In the genomic region with DNA sequence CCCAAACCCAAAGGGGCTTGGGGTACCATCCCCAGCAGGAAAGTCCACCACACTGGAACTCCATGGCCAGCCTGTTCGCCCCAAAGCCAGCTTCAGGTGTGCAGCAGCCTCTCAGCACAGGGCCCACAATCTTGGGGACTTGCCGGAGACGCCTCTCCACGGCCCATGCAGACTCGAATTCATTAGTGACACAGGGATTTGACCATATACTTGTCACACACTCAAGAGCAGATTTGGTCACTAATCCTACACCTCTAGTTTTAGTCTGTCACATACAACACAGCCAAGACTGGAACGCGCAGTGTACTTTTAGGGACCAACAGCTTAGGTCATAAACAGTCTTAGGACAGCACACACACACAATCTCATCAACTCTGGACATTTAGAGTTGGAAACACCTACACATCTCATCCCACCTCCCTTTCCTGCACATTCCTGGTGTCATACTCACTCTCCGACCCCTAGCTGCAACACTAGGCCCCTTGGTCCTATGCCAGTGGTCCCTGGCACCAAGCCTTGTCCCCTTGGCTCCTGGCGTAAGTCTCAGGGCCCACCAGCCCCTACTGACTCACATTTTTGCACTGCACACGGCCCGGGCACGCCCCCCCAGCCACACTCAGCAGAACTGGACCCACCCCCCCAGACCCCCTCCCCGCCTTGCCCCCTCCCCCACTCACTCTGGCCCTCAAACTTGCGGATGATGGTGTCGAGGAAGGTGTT, we compare ENCODE assay signal across 9 mouse cellular contexts. TPM values are rescaled to one million over a fixed set of nuclear protein-coding genes. Genes with fewer than 3 reads are reported as not detected.
A peak's percentile ranks its signal among the peaks of the same experiment; 100 is the strongest.
DNase-seq lines count a peak whose midpoint lies in the region; ATAC-seq and TF ChIP-seq lines count a peak whose summit lies in the region.
"Had no signal": no experiment of that assay in that cellular context is flagged by ENCODE, and none has a peak within 500 bp of the region (broad histone marks: within the 10 kb centered on the region; RNA-seq: fewer than 3 reads in every experiment).

No protein-coding gene starts in this region.

- no peak for TF ChIP-seq CTCF in embryonic fibroblast, embryonic 13.5 days (IDR thresholded peaks at IDR 0.05; ENCODE audit: borderline replicate concordance, insufficient read depth, low read length)
- TF ChIP-seq CTCF in intestine, postnatal 0 days (IDR thresholded peaks at IDR 0.05; ENCODE audit: low read depth) = no peak
- TF ChIP-seq CTCF in small intestine, adult 2 months (IDR thresholded peaks at IDR 0.05; ENCODE audit: extremely low read depth, insufficient read length, insufficient replicate concordance, low read depth, low read length) = no peak

- WGBS in lung, embryonic 15.5 days = 28% methylated on average over 15 of the region's 15 CpGs
- 46% methylated on average over 15 of the region's 15 CpGs for WGBS in intestine, postnatal 0 days
- 62% methylated on average over 14 of the region's 15 CpGs for WGBS in small intestine, adult 2 months

- no peak for ATAC-seq in lung, embryonic 15.5 days (ENCODE audit: borderline replicate concordance, extremely low read depth, low FRiP score, low TSS enrichment)
- no peak for ATAC-seq in intestine, postnatal 0 days

- H3K4me3 ChIP-seq in lung, embryonic 15.5 days = peak overlapping the region; percentile 66
- peak overlapping the region; percentile 39; the same call in 1 of the 2 replicates for H3K4me3 ChIP-seq in embryonic fibroblast, embryonic 13.5 days (ENCODE audit: insufficient read depth, low read length)
- peak overlapping the region; percentile 66 for H3K4me3 ChIP-seq in intestine, postnatal 0 days (ENCODE audit: low read depth, low read length)
- H3K4me3 ChIP-seq in small intestine, adult 2 months (ENCODE audit: low read depth, low read length) = peak overlapping the region; percentile 65

- H3K27me3 ChIP-seq in lung, embryonic 15.5 days = peaks cover 59% of the 10 kb centered on the region
- peaks cover 44% of the 10 kb centered on the region for H3K27me3 ChIP-seq in intestine, postnatal 0 days (replicated peaks; ENCODE audit: control insufficient read depth, insufficient read depth, low read length)
- H3K27me3 ChIP-seq in small intestine, adult 2 months (ENCODE audit: control insufficient read depth, insufficient read depth, low read length) = peaks cover 28% of the 10 kb centered on the region

- no peaks in the 10 kb centered on the region for H3K9me3 ChIP-seq in lung, embryonic 15.5 days
- H3K9me3 ChIP-seq in intestine, postnatal 0 days (ENCODE audit: control insufficient read depth) = no peaks in the 10 kb centered on the region

- TF ChIP-seq POLR2A in embryonic fibroblast, embryonic 13.5 days (IDR thresholded peaks at IDR 0.05; ENCODE audit: low read depth, low read length) = no peak
- TF ChIP-seq POLR2A in small intestine, adult 2 months (IDR thresholded peaks at IDR 0.05; ENCODE audit: low read depth, low read length) = no peak

- DNase-seq in lung, postnatal 36 days = no peak
- no peak for DNase-seq in ovary, postnatal 14 days (ENCODE audit: low spot score)
- no peak for DNase-seq in gastrocnemius, postnatal 25 days
- DNase-seq in layer of hippocampus, adult 9-10 months (ENCODE audit: low spot score) = no peak

- H3K4me1 ChIP-seq in lung, embryonic 15.5 days = peaks cover 59% of the 10 kb centered on the region
- peaks cover 3% of the 10 kb centered on the region; the same call in 1 of the 2 replicates for H3K4me1 ChIP-seq in embryonic fibroblast, embryonic 13.5 days (ENCODE audit: control insufficient read depth, insufficient read depth, low read length)
- H3K4me1 ChIP-seq in intestine, postnatal 0 days (replicated peaks; ENCODE audit: control insufficient read depth, insufficient read depth, low read length) = no peaks in the 10 kb centered on the region
- H3K4me1 ChIP-seq in small intestine, adult 2 months (ENCODE audit: control insufficient read depth, insufficient read depth, insufficient read length, low read length) = peaks cover 17% of the 10 kb centered on the region

- peak overlapping the region; percentile 92 for H3K27ac ChIP-seq in lung, embryonic 15.5 days
- H3K27ac ChIP-seq in embryonic fibroblast, embryonic 13.5 days (ENCODE audit: insufficient read depth, low read length) = no peak overlapping the region
- no peak overlapping the region for H3K27ac ChIP-seq in intestine, postnatal 0 days (ENCODE audit: low read depth, low read length)
- no peak overlapping the region for H3K27ac ChIP-seq in small intestine, adult 2 months (ENCODE audit: insufficient read depth, low read depth, low read length)
- H3K27ac ChIP-seq: macrophage had no signal

- peak overlapping the region; percentile 50 for H3K9ac ChIP-seq in lung, embryonic 15.5 days
- peak overlapping the region; percentile 50; the same call in 1 of the 2 replicates for H3K9ac ChIP-seq in intestine, postnatal 0 days (ENCODE audit: low read depth, low read length)

- H3K36me3 ChIP-seq in lung, embryonic 15.5 days = no peaks in the 10 kb centered on the region
- no peaks in the 10 kb centered on the region for H3K36me3 ChIP-seq in intestine, postnatal 0 days (ENCODE audit: control insufficient read depth, insufficient read depth)
- H3K36me3 ChIP-seq in small intestine, adult 2 months (ENCODE audit: control insufficient read depth, insufficient read depth, low read length) = no peaks in the 10 kb centered on the region

- peak overlapping the region; percentile 98 for H3K4me2 ChIP-seq in lung, embryonic 15.5 days
- peak overlapping the region; percentile 91 for H3K4me2 ChIP-seq in intestine, postnatal 0 days (replicated peaks; ENCODE audit: low read depth)

RNA-seq across cellular contexts. Expression of gene Kcnh2, which starts 0.7 kb away (rescaled TPM):
- polyA plus RNA-seq in lung, embryonic 15.5 days (2015; fragmentation: Nextera tagmentation; extraction: Ambion mirVana) = 6.0 and 7.0 TPM in 2 replicates
- 2.2 and 2.9 TPM in 2 replicates for polyA plus RNA-seq in embryonic fibroblast, embryonic 13.5 days (2011; ENCODE audit: insufficient read length, low read depth, missing spikeins)
- 3.0 and 3.1 TPM in 2 replicates for polyA plus RNA-seq in intestine, postnatal 0 days (2015; fragmentation: Nextera tagmentation; extraction: Ambion mirVana)
- 21.9 and 26.3 TPM in 2 replicates for polyA plus RNA-seq in small intestine, adult 2 months (2012; rRNA removed)
- total RNA-seq in gastrocnemius, postnatal 25 days (2021) = 1 to 10 TPM; 2.1 to 3.7 TPM
- polyA plus RNA-seq: macrophage had no signal

RNA-seq across cellular contexts. Expression of gene Nos3, which starts 13.9 kb away (rescaled TPM):
- 17.1 and 18.8 TPM in 2 replicates for polyA plus RNA-seq in lung, embryonic 15.5 days (2015; fragmentation: Nextera tagmentation; extraction: Ambion mirVana)
- 0.12 TPM in 1 of 2 replicates, not detected in the other for polyA plus RNA-seq in embryonic fibroblast, embryonic 13.5 days (2011; ENCODE audit: insufficient read length, low read depth, missing spikeins)
- polyA plus RNA-seq in intestine, postnatal 0 days (2015; fragmentation: Nextera tagmentation; extraction: Ambion mirVana) = 3.5 and 3.7 TPM in 2 replicates
- polyA plus RNA-seq in small intestine, adult 2 months (2012; rRNA removed) = 2.8 and 4.0 TPM in 2 replicates
- total RNA-seq in gastrocnemius, postnatal 25 days (2021) = 1 to 10 TPM; 5.6 to 7.7 TPM
- polyA plus RNA-seq: macrophage had no signal

RNA-seq across cellular contexts. Expression of gene Atg9b, which starts 41.3 kb away (rescaled TPM):
- 0.64 and 0.77 TPM in 2 replicates for polyA plus RNA-seq in lung, embryonic 15.5 days (2015; fragmentation: Nextera tagmentation; extraction: Ambion mirVana)
- 0.39 and 1.0 TPM in 2 replicates for polyA plus RNA-seq in embryonic fibroblast, embryonic 13.5 days (2011; ENCODE audit: insufficient read length, low read depth, missing spikeins)
- 0.42 and 0.61 TPM in 2 replicates for polyA plus RNA-seq in intestine, postnatal 0 days (2015; fragmentation: Nextera tagmentation; extraction: Ambion mirVana)
- polyA plus RNA-seq in small intestine, adult 2 months (2012; rRNA removed) = 0.43 and 1.9 TPM in 2 replicates
- total RNA-seq in gastrocnemius, postnatal 25 days (2021) = under 1 TPM; 0.10 to 0.19 TPM

RNA-seq across cellular contexts. Expression of gene Abcb8, which starts 42.8 kb away (rescaled TPM):
- 44.7 and 49.6 TPM in 2 replicates for polyA plus RNA-seq in lung, embryonic 15.5 days (2015; fragmentation: Nextera tagmentation; extraction: Ambion mirVana)
- 10.6 and 11.7 TPM in 2 replicates for polyA plus RNA-seq in embryonic fibroblast, embryonic 13.5 days (2011; ENCODE audit: insufficient read length, low read depth, missing spikeins)
- 40.4 and 40.9 TPM in 2 replicates for polyA plus RNA-seq in intestine, postnatal 0 days (2015; fragmentation: Nextera tagmentation; extraction: Ambion mirVana)
- 53.2 and 83.7 TPM in 2 replicates for polyA plus RNA-seq in small intestine, adult 2 months (2012; rRNA removed)
- 10 to 100 TPM; 33.1 to 40.2 TPM for total RNA-seq in gastrocnemius, postnatal 25 days (2021)
